Mouse (Mus musculus): Measurements from ENCODE around the gene Zdhhc7. TPM values are rescaled to one million over a fixed set of nuclear protein-coding genes. Genes with fewer than 3 reads are reported as not detected.

Zdhhc7 gene
- total RNA-seq, 2 experiments from 2014 or later = 33.9 to 35.9 TPM

GRCm38 (mm10) chr8:120051908-120052307, 49.4 kb downstream of the Zdhhc7 start:
- no peak for TF ChIP-seq CTCF (conservative IDR thresholded peaks at IDR 0.05)
- no peak for DNase-seq (ENCODE audit: low spot score in 2 of 2)
- Histone ChIP-seq H3K27ac (no peak overlapping the region), H3K4me3 (no peak overlapping the region)

GRCm38 (mm10) chr8:120051006-120051405, 50.3 kb downstream of the Zdhhc7 start:
- DNase-seq (ENCODE audit: low spot score in 2 of 2) = no peak
- TF ChIP-seq CTCF (conservative IDR thresholded peaks at IDR 0.05) = no peak
- H3K27ac ChIP-seq = no peak overlapping the region
- no peak overlapping the region for H3K4me3 ChIP-seq

- TF ChIP-seq CTCF (conservative IDR thresholded peaks at IDR 0.05) = no peak
- DNase-seq (ENCODE audit: low spot score in 2 of 2) = no peak
- no peak overlapping the region for H3K27ac ChIP-seq
- no peak overlapping the region for H3K4me3 ChIP-seq
Measured at GRCm38 (mm10) chr8:120050376-120050775, 50.9 kb downstream of the Zdhhc7 start.

- no peak for TF ChIP-seq CTCF (conservative IDR thresholded peaks at IDR 0.05)
- no peak for DNase-seq (ENCODE audit: low spot score in 2 of 2)
- no peak overlapping the region for H3K27ac ChIP-seq
- H3K4me3 ChIP-seq = no peak overlapping the region
Measured at GRCm38 (mm10) chr8:120049949-120050348, 51.3 kb downstream of the Zdhhc7 start.

- Histone ChIP-seq H3K4me3 (no peak overlapping the region), H3K27ac (peak overlapping the region; percentile 86)
- DNase-seq (ENCODE audit: low spot score in 2 of 2) = peak; percentile 79 to 83
- TF ChIP-seq CTCF (conservative IDR thresholded peaks at IDR 0.05) = no peak
Measured at GRCm38 (mm10) chr8:120046258-120047020, 54.8 kb downstream of the Zdhhc7 start.

- Histone ChIP-seq H3K4me3 (no peak overlapping the region), H3K27ac (peak overlapping the region; percentile 86)
- DNase-seq (ENCODE audit: low spot score in 2 of 2) = no peak
- no peak for TF ChIP-seq CTCF (conservative IDR thresholded peaks at IDR 0.05)
Measured at GRCm38 (mm10) chr8:120045471-120045870, 55.8 kb downstream of the Zdhhc7 start.

- no peak overlapping the region for H3K27ac ChIP-seq
Measured at GRCm38 (mm10) chr8:120044907-120045306, 56.4 kb downstream of the Zdhhc7 start.

GRCm38 (mm10) chr8:120042542-120043312, 58.6 kb downstream of the Zdhhc7 start:
- H3K27ac ChIP-seq = no peak overlapping the region
- no peak for TF ChIP-seq CTCF (conservative IDR thresholded peaks at IDR 0.05)
- no peak for DNase-seq (ENCODE audit: low spot score in 2 of 2)
- H3K4me3 ChIP-seq = no peak overlapping the region

More at GRCm38 (mm10) chr8:120044907-120045306, 56.4 kb downstream of the Zdhhc7 start:
- H3K4me3 ChIP-seq = no peak overlapping the region
- TF ChIP-seq CTCF (conservative IDR thresholded peaks at IDR 0.05) = no peak
- DNase-seq (ENCODE audit: low spot score in 2 of 2) = no peak

GRCm38 (mm10) chr8:120040861-120041260, 60.4 kb downstream of the Zdhhc7 start:
- no peak overlapping the region for H3K4me3 ChIP-seq
- peak; percentile 17 to 48 for DNase-seq (ENCODE audit: low spot score in 2 of 2)
- peak; percentile 16 for TF ChIP-seq CTCF (conservative IDR thresholded peaks at IDR 0.05)
- peak overlapping the region; percentile 55 for H3K27ac ChIP-seq

GRCm38 (mm10) chr8:120039313-120039919, 61.9 kb downstream of the Zdhhc7 start:
- Histone ChIP-seq H3K4me3 (no peak overlapping the region), H3K27ac (no peak overlapping the region)
- no peak for DNase-seq (ENCODE audit: low spot score in 2 of 2)
- TF ChIP-seq CTCF (conservative IDR thresholded peaks at IDR 0.05) = no peak

GRCm38 (mm10) chr8:120038741-120039140, 62.5 kb downstream of the Zdhhc7 start:
- no peak for TF ChIP-seq CTCF (conservative IDR thresholded peaks at IDR 0.05)
- Histone ChIP-seq H3K4me3 (no peak overlapping the region), H3K27ac (no peak overlapping the region)
- DNase-seq (ENCODE audit: low spot score in 2 of 2) = no peak

GRCm38 (mm10) chr8:120037611-120038010, 63.7 kb downstream of the Zdhhc7 start:
- Histone ChIP-seq H3K4me3 (no peak overlapping the region), H3K27ac (no peak overlapping the region)
- TF ChIP-seq CTCF (conservative IDR thresholded peaks at IDR 0.05) = no peak
- no peak for DNase-seq (ENCODE audit: low spot score in 2 of 2)

- Histone ChIP-seq H3K27ac (no peak overlapping the region), H3K4me3 (no peak overlapping the region)
- DNase-seq (ENCODE audit: low spot score in 2 of 2) = no peak
- no peak for TF ChIP-seq CTCF (conservative IDR thresholded peaks at IDR 0.05)
Measured at GRCm38 (mm10) chr8:120037199-120037598, 64.1 kb downstream of the Zdhhc7 start.
